Mouse (Mus musculus): ENCODE measurements around the gene Lamb1.

- no peak for TF ChIP-seq POLR2A (IDR thresholded peaks at IDR 0.05; ENCODE audit: low read depth, low read length)
- TF ChIP-seq CTCF (IDR thresholded peaks at IDR 0.05; ENCODE audit: extremely low read depth, insufficient read length, insufficient replicate concordance, low read depth, low read length) = no peak
Observed at GRCm38 (mm10) chr12:31246615-31247014, 18.4 kb upstream of the Lamb1 start.

Measured in small intestine, adult 2 months (tissue).